Mouse (Mus musculus) liver, embryonic 14.5 days (tissue): ENCODE data around the gene Gdpd5. TPM values are rescaled to one million over a fixed set of nuclear protein-coding genes. Genes with fewer than 3 reads are reported as not detected.

Experiments used
- ATAC-seq: fragments of 200-750 bp; cut with Nextera tagmentation; 2 replicates; pipeline ENCODE4 v1.8.0; 2017; ENCODE audit warnings: moderate number of reproducible peaks, mild to moderate bottlenecking, moderate library complexity; ENCODE audit not compliant: insufficient read depth
- DNase-seq, 3 experiments: peaks; one replicate each; pipeline ENCODE4 v3.0.0-alpha.2; 2012 to 2013; ENCODE audit warnings: low read depth in 3 of 3, low spot score in 3 of 3
- H3K27ac ChIP-seq: fragments of 300-500 bp; sonication (generic); 2 replicates; pipeline ENCODE4 v1.5.1; 2014; ENCODE audit warnings: moderate library complexity, mild to moderate bottlenecking, control low read depth, inconsistent platforms
- H3K27me3 ChIP-seq: fragments of 300-500 bp; sonication (generic); 2 replicates; pipeline ENCODE4 v1.6.1; 2014; ENCODE audit warnings: mild to moderate bottlenecking, low read length, moderate library complexity; ENCODE audit not compliant: control insufficient read depth, insufficient read depth
- H3K36me3 ChIP-seq: fragments of 300-500 bp; sonication (generic); replicated peaks from 2 replicates; pipeline ENCODE4 v1.6.1; 2014; ENCODE audit warnings: low read depth; ENCODE audit not compliant: control insufficient read depth, insufficient read depth
- H3K4me1 ChIP-seq, 2 experiments: fragments of 200-500 bp in 1 of 2; fragments of 300-500 bp in 1 of 2; sonication (generic) in 1 of 2; replicated peaks; 2 replicates each; pipeline ENCODE4 v1.6.1; 2012 to 2014; ENCODE audit warnings: antibody characterized with exemption in 1 of 2, inconsistent platforms in 1 of 2, low read length in 1 of 2; ENCODE audit not compliant: control insufficient read depth in 2 of 2, insufficient read depth in 2 of 2
- H3K4me2 ChIP-seq: fragments of 300-500 bp; sonication (generic); 2 replicates; pipeline ENCODE4 v1.6.1; 2014; ENCODE audit warnings: low read depth, mild to moderate bottlenecking, control low read depth, moderate library complexity
- H3K4me3 ChIP-seq, 2 experiments: fragments of 200-500 bp in 1 of 2; fragments of 300-500 bp in 1 of 2; sonication (generic) in 1 of 2; 2 replicates each; pipeline ENCODE4 v1.5.1; 2012 to 2014; ENCODE audit warnings: low read depth in 2 of 2, low read length in 2 of 2, mild to moderate bottlenecking in 2 of 2, control low read depth in 1 of 2, inconsistent platforms in 1 of 2, moderate library complexity in 1 of 2; ENCODE audit not compliant: insufficient read depth in 1 of 2
- H3K9ac ChIP-seq: fragments of 300-500 bp; sonication (generic); replicated peaks from 2 replicates; pipeline ENCODE4 v1.6.1; 2014; ENCODE audit warnings: mild to moderate bottlenecking, control low read depth, moderate library complexity
- H3K9me3 ChIP-seq: fragments of 300-500 bp; sonication (generic); 2 replicates; pipeline ENCODE4 v1.6.1; 2016; ENCODE audit warnings: low read length, mixed read lengths; ENCODE audit not compliant: control insufficient read depth
- CTCF ChIP-seq: IDR thresholded peaks from 2 replicates; pipeline ENCODE4 v1.5.1; 2016; ENCODE audit warnings: antibody characterized with exemption, low read depth, control low read depth
- EP300 ChIP-seq: IDR thresholded peaks from 2 replicates; pipeline ENCODE4 v1.6.1; 2016; ENCODE audit warnings: antibody characterized with exemption, low read depth
- WGBS: fragments of 180-500 bp; shearing (Covaris S2); extraction: QIAGEN DNeasy Blood & Tissue Kit; methylation state at CpG from one replicate; pipeline ENCODE4 v1.1.7; 2014; ENCODE audit not compliant: insufficient replicate concordance; 5-methylcytosine and 5-hydroxymethylcytosine counted together
- polyA plus RNA-seq, 2 experiments: library from polyadenylated mRNA; depleted of rRNA in 1 of 2; stranded (reverse) in 1 of 2; unstranded in 1 of 2; fragments of >200 nt; fragmentation: Nextera tagmentation in 1 of 2; extraction: Ambion mirVana in 1 of 2; gene quantifications; 2 replicates each; pipeline versions ENCODE4 v1.2.1 to v1.2.3; 2012 to 2014

Gdpd5 gene
- polyA plus RNA-seq, 2 experiments, result 0.81 to 0.85 TPM

DNA sequence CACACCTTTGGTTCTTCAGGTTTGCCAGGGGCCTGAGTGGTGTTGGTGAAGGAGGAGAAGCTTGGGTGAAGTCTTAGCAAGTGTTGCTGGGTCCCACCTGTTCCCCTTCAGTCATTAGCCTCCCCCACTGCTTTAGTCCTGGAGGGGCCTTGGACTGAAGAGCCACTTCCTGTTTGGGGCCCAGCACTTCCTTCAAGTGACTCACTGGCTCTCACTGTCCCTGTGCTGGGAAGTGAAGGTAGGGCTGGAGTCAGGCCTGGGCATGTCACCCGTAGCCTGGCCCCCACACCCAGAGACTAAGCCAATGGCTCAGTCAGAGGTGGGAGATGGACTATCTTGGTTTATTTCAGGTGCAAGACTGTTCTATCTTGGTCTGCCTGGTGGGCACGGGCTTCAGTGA is 26.4 kb downstream of the Gdpd5 start:
- TF ChIP-seq EP300 (no peak), CTCF (no peak)
- Histone ChIP-seq H3K9ac (no peak overlapping the region), H3K4me3 (no peak overlapping the region), H3K36me3 (no peaks in the 10 kb centered on the region), H3K27ac (no peak overlapping the region), H3K4me2 (no peak overlapping the region), H3K9me3 (no peaks in the 10 kb centered on the region), H3K4me1 (peaks cover 0 to 9% of the 10 kb centered on the region in 2 experiments; a peak in 2 of 4 replicates), H3K27me3 (no peaks in the 10 kb centered on the region)
- ATAC-seq, result no peak
- WGBS, result 23% methylated on average over 2 of the region's 2 CpGs
- DNase-seq, result peak in 1 of 3 experiments; percentile 13

DNA sequence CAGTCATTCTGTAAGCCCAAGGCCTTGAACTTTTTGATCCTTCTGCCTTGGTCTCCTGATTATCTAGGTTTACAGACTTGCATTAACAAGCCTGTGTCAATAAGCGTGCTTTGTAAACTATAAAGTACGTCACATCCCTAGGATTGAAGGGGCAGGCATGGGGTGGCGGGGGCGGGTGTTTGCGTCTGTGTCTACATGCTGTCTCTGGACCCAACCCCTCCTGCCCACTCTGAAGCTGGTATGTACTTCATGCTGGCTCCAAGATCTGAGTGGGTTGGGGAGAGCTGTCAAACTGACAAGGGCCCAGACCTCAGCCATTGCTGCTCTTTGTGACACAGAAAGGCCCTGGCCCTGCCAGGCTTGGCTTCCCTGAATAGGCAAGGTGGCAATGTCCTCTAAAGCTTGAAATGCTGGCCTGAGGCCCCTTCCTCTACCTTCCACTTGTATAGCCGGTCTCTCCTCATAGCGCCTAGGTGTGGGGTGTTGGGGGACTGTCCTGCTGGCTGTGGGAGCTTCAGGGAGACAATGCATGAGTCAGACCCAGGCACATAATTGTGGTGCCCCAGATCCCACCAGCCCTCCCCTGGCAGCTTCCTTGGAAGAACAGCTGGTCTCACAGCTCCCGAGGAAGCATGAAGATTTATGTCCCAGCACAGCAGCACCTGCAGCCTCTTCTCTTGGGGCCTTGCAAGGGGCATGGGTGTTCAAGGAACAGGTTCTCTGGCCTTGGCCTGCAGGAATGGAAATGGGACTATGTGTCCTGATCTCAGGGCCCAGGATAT is 28.4 kb downstream of the Gdpd5 start:
- Histone ChIP-seq H3K4me2 (no peak overlapping the region), H3K4me3 (no peak overlapping the region), H3K36me3 (no peaks in the 10 kb centered on the region), H3K9ac (no peak overlapping the region), H3K9me3 (no peaks in the 10 kb centered on the region), H3K4me1 (peaks cover 0 to 9% of the 10 kb centered on the region in 2 experiments; a peak in 2 of 4 replicates), H3K27me3 (no peaks in the 10 kb centered on the region), H3K27ac (no peak overlapping the region)
- DNase-seq, result no peak
- ATAC-seq, result no peak
- TF ChIP-seq CTCF (no peak), EP300 (no peak)
- WGBS, result 58% methylated on average over 8 of the region's 8 CpGs

DNA sequence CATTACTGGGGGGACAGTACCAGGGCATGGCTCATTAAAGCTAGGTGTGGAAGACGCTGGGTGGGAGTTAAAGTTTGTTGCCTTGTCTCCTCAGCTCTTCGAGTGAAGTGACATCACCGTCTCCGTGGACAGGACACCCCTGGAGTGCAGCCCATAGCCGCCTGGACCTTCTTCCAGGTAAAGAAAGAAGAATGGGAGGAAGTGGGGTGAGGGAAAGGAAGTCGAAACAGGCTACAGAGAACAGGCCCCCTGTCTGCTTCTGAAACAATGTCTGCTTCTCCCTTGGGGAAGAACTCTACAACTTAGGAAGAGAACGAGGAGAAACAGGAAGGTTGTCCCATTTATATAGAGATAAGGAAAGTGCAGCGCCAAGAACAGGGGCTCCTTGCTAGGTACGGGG is 29.1 kb downstream of the Gdpd5 start:
- no peak overlapping the region for H3K27ac ChIP-seq

DNA sequence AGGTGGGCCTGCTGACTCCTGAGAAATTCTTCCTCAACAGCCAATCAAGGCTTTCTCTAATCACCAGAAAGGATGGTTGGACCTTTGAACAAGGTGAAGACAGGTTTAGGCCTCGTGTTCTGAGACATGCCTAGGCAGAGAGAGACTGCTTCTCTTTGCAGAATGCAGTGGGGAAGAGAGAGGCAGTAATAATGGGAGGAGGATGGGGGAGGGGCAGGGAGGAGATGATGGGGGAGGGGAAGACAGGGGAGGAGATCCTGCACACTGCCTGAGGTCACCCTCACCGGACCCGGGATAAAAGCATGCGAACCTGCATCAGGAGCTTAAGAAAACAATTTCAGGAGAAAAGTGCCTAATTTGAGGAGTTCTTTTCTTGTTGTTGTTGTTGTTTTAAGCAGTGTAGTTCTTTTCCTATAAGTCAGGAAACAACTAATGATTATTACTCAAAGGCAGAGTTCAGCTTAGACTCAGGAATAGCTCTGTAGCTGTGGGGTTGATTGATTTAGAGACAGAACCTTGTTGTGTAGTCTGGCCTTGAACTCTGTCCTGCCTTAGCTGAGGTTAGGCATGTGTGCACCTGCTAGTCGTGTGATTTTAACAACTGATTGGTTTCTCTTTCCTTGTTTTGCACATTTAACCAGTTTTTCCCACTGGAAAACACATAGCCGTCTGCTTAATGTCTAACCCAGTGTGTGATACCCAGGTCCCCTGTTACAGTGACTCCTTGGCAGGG is 30.0 kb downstream of the Gdpd5 start:
- TF ChIP-seq EP300 (no peak), CTCF (no peak)
- Histone ChIP-seq H3K4me3 (no peak overlapping the region), H3K36me3 (no peaks in the 10 kb centered on the region), H3K27ac (no peak overlapping the region), H3K4me1 (peaks cover 0 to 9% of the 10 kb centered on the region in 2 experiments; a peak in 2 of 4 replicates), H3K4me2 (no peak overlapping the region), H3K9ac (no peak overlapping the region), H3K9me3 (no peaks in the 10 kb centered on the region), H3K27me3 (no peaks in the 10 kb centered on the region)
- 28% methylated on average over 6 of the region's 6 CpGs for WGBS
- no peak for ATAC-seq
- no peak for DNase-seq

More for the DNA sequence above, 29.1 kb downstream of the Gdpd5 start:
- Histone ChIP-seq H3K4me3 (no peak overlapping the region), H3K4me1 (peaks cover 0 to 9% of the 10 kb centered on the region in 2 experiments; a peak in 2 of 4 replicates), H3K36me3 (no peaks in the 10 kb centered on the region), H3K9ac (no peak overlapping the region), H3K9me3 (no peaks in the 10 kb centered on the region), H3K4me2 (no peak overlapping the region), H3K27me3 (no peaks in the 10 kb centered on the region)
- no peak for DNase-seq
- TF ChIP-seq CTCF, result no peak
- no peak for TF ChIP-seq EP300
- 36% methylated on average over 9 of the region's 9 CpGs for WGBS
- ATAC-seq, result no peak

DNA sequence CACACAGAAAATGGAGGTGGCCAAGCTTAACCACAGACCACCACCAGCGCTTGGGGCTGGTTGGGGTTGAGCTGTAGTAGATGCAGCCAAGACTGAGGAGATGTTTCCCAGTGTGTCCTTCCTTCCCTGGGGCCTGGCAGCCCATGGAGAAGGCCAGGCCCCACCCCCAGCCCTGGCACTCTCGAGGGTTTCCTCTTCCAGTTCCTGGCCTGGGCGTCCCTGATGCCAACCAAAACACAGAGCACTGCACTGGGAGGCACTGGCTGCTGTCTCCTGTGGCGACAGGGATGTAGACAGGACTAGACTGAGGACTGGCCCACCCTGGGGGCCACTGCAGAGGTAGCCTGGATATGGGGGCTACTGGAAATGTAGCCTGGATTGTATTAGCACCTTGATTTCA is 33.8 kb downstream of the Gdpd5 start:
- Histone ChIP-seq H3K27me3 (no peaks in the 10 kb centered on the region), H3K4me3 (no peak overlapping the region), H3K4me2 (no peak overlapping the region), H3K9me3 (no peaks in the 10 kb centered on the region), H3K36me3 (no peaks in the 10 kb centered on the region), H3K9ac (no peak overlapping the region), H3K27ac (no peak overlapping the region), H3K4me1 (peaks cover 0 to 3% of the 10 kb centered on the region in 2 experiments; a peak in 2 of 4 replicates)
- DNase-seq, result no peak
- ATAC-seq, result no peak
- 40% methylated on average over 4 of the region's 4 CpGs for WGBS
- no peak for TF ChIP-seq EP300
- no peak for TF ChIP-seq CTCF
